Mouse (Mus musculus) hindbrain, postnatal 0 days (tissue): ENCODE results near the gene Nrd1. TPM values are rescaled to one million over a fixed set of nuclear protein-coding genes. Genes with fewer than 3 reads are reported as not detected.

ENCODE experiments used
- ATAC-seq: fragments of 200-750 bp; cut with Nextera tagmentation; 2 replicates; pipeline ENCODE4 v1.8.0; 2017; ENCODE audit warnings: mild to moderate bottlenecking, moderate TSS enrichment, moderate library complexity
- DNase-seq: peaks from one replicate; pipeline ENCODE4 v3.0.0-alpha.2; 2015; ENCODE audit warnings: low spot score
- H3K27ac ChIP-seq: fragments of 300-500 bp; sonication (generic); 2 replicates; pipeline ENCODE4 v1.5.1; 2014; ENCODE audit warnings: mild to moderate bottlenecking
- H3K27me3 ChIP-seq: fragments of 300-500 bp; sonication (generic); 2 replicates; pipeline ENCODE4 v1.6.1; 2014; ENCODE audit warnings: low read length, mixed read lengths; ENCODE audit not compliant: insufficient read depth
- H3K36me3 ChIP-seq: fragments of 300-500 bp; sonication (generic); 2 replicates; pipeline ENCODE4 v1.6.1; 2014; ENCODE audit warnings: low read length, mixed read lengths; ENCODE audit not compliant: insufficient read depth
- H3K4me1 ChIP-seq: fragments of 300-500 bp; sonication (generic); 2 replicates; pipeline ENCODE4 v1.6.1; 2014; ENCODE audit warnings: antibody characterized with exemption, low read length, mixed read lengths; ENCODE audit not compliant: insufficient read depth
- H3K4me2 ChIP-seq: fragments of 300-500 bp; sonication (generic); 2 replicates; pipeline ENCODE4 v1.6.1; 2014; ENCODE audit warnings: low read depth, mild to moderate bottlenecking, low read length, moderate library complexity, mixed read lengths
- H3K4me3 ChIP-seq: fragments of 300-500 bp; sonication (generic); 2 replicates; pipeline ENCODE4 v1.5.1; 2014; ENCODE audit warnings: low read length
- H3K9ac ChIP-seq: fragments of 300-500 bp; sonication (generic); replicated peaks from 2 replicates; pipeline ENCODE4 v1.6.1; 2014; ENCODE audit warnings: mild to moderate bottlenecking, low read length, moderate library complexity, mixed read lengths
- H3K9me3 ChIP-seq: fragments of 300-500 bp; sonication (generic); 2 replicates; pipeline ENCODE4 v1.6.1; 2016; ENCODE audit warnings: low read length, mixed read lengths
- CTCF ChIP-seq: IDR thresholded peaks from 2 replicates; pipeline ENCODE4 v1.5.1; 2016; ENCODE audit warnings: antibody characterized with exemption, control low read depth, low read depth
- WGBS: fragments of 180-500 bp; shearing (Covaris S2); extraction: QIAGEN DNeasy Blood & Tissue Kit; methylation state at CpG from one replicate; pipeline ENCODE4 v1.1.7; 2014; 5-methylcytosine and 5-hydroxymethylcytosine counted together
- polyA plus RNA-seq: library from polyadenylated mRNA; unstranded; fragments of >200 nt; fragmentation: Nextera tagmentation; extraction: Ambion mirVana; gene quantifications from 2 replicates; pipeline ENCODE4 v1.2.1, GENCODE M21; 2015
- total RNA-seq: library from RNA; depleted of rRNA; stranded (reverse); fragments of >200 nt; gene quantifications from 2 replicates; pipeline ENCODE4 v1.2.3, GENCODE M21; 2014

Nrd1 gene
- total and polyA plus RNA-seq, 2 experiments from 2014 or later, result 36.8 to 52.3 TPM

GRCm38 (mm10) chr4:109064941-109065340 is 64.5 kb downstream of the Nrd1 start:
- 86% methylated on average over 6 of the region's 6 CpGs for WGBS
- no peak overlapping the region for H3K4me2 ChIP-seq
- H3K27me3 ChIP-seq, result no peaks in the 10 kb centered on the region
- no peak overlapping the region for H3K27ac ChIP-seq
- no peaks in the 10 kb centered on the region for H3K4me1 ChIP-seq
- TF ChIP-seq CTCF, result no peak
- H3K4me3 ChIP-seq, result no peak overlapping the region
- no peak overlapping the region for H3K9ac ChIP-seq
- peaks cover 61% of the 10 kb centered on the region for H3K36me3 ChIP-seq
- ATAC-seq (no peak), DNase-seq (no peak)
- H3K9me3 ChIP-seq, result no peaks in the 10 kb centered on the region

DNA sequence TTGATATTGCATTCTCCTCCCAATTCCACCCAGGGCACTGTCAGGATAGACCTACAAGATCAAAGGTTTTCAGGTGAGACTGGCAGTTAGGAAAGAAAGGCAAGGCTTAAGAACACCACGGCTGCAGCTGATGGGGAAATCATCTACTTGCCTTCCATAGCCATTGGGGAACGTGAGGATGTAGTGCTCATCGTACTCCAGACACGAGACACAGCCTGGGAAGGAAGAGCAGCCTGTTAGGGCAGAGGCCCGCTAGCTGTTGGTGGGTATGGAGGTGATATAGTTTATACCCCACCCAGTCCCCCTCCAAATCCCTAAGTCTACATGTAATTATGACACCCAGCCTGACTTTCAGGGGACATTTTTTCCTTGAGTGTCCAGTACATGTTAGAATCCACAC is 65.3 kb downstream of the Nrd1 start:
- peaks cover 59% of the 10 kb centered on the region for H3K36me3 ChIP-seq

GRCm38 (mm10) chr4:109072891-109073290 is 72.4 kb downstream of the Nrd1 start:
- no peak overlapping the region for H3K9ac ChIP-seq
- no peak for TF ChIP-seq CTCF
- no peaks in the 10 kb centered on the region for H3K9me3 ChIP-seq
- H3K4me3 ChIP-seq, result no peak overlapping the region
- H3K27me3 ChIP-seq, result no peaks in the 10 kb centered on the region
- DNase-seq (no peak), ATAC-seq (no peak)
- no peaks in the 10 kb centered on the region for H3K4me1 ChIP-seq
- peaks cover 12% of the 10 kb centered on the region; the same call in 1 of the 2 replicates for H3K36me3 ChIP-seq
- H3K4me2 ChIP-seq, result no peak overlapping the region
- H3K27ac ChIP-seq, result no peak overlapping the region
- WGBS, result 93% methylated on average over 6 of the region's 6 CpGs

More for the DNA sequence above, 65.3 kb downstream of the Nrd1 start:
- no peak for TF ChIP-seq CTCF
- WGBS, result 96% methylated on average over 5 of the region's 5 CpGs
- no peaks in the 10 kb centered on the region for H3K27me3 ChIP-seq
- no peaks in the 10 kb centered on the region for H3K9me3 ChIP-seq
- no peak overlapping the region for H3K9ac ChIP-seq
- no peak overlapping the region for H3K4me2 ChIP-seq
- ATAC-seq (no peak), DNase-seq (no peak)
- no peaks in the 10 kb centered on the region for H3K4me1 ChIP-seq
- H3K4me3 ChIP-seq, result no peak overlapping the region
- H3K27ac ChIP-seq, result no peak overlapping the region

DNA sequence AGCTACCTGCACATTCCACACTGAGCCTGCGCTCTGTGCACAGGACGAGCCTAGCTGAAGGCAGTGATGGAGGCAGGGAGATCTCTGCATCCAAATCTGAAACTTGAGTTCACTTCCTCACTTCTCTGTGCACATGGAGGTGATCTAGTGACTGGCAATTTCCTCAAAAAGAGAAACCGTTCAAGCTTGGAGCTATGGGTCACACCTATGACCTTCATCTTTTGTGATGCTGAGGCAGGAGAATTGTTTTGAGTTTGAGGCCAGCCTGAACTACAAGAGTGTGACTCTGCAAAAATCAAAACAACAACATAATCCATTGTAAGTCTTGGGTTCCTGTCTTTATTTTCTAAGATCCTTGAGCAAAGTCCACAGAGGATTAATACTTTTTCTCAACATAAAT is 72.8 kb downstream of the Nrd1 start:
- no peak for ATAC-seq
- no peaks in the 10 kb centered on the region for H3K4me1 ChIP-seq
- H3K27me3 ChIP-seq, result no peaks in the 10 kb centered on the region
- WGBS, result 75% methylated on average over 3 of the region's 3 CpGs
- no peak for DNase-seq
- peaks cover 12% of the 10 kb centered on the region; the same call in 1 of the 2 replicates for H3K36me3 ChIP-seq
- no peak overlapping the region for H3K4me3 ChIP-seq
- no peak overlapping the region for H3K4me2 ChIP-seq
- H3K27ac ChIP-seq, result no peak overlapping the region
- no peak for TF ChIP-seq CTCF
- no peaks in the 10 kb centered on the region for H3K9me3 ChIP-seq
- no peak overlapping the region for H3K9ac ChIP-seq

GRCm38 (mm10) chr4:109078941-109079340 is 78.5 kb downstream of the Nrd1 start:
- Histone ChIP-seq H3K4me3 (no peak overlapping the region), H3K4me2 (no peak overlapping the region), H3K9me3 (no peaks in the 10 kb centered on the region), H3K36me3 (peaks cover 17% of the 10 kb centered on the region; the same call in 1 of the 2 replicates), H3K27me3 (no peaks in the 10 kb centered on the region), H3K4me1 (no peaks in the 10 kb centered on the region), H3K9ac (no peak overlapping the region), H3K27ac (no peak overlapping the region)
- DNase-seq, result no peak
- TF ChIP-seq CTCF, result no peak
- ATAC-seq, result no peak
- WGBS, result 94% methylated on average over 7 of the region's 7 CpGs

DNA sequence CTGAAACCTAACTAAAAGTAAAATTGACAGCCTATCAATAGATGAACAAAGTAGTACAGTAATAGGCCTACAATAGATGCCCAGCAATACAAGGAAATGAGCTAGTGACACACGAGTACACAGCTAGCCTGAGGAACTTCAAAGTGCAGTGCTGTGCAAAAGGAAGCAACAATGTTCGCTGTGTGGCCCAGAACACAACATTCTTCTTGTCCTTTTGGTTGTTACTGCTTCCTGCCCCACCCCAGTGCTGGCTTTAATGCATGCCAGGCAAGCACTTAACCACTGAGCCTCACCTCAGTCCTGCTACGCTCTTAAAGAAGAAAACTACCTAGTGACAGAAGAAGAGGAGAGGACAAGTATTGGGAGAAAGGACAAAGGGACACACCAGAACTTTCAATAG is 79.2 kb downstream of the Nrd1 start:
- H3K27ac ChIP-seq, result no peak overlapping the region
- peaks cover 17% of the 10 kb centered on the region; the same call in 1 of the 2 replicates for H3K36me3 ChIP-seq

GRCm38 (mm10) chr4:109080118-109080517 is 79.7 kb downstream of the Nrd1 start:
- Histone ChIP-seq H3K4me1 (no peaks in the 10 kb centered on the region), H3K9me3 (no peaks in the 10 kb centered on the region), H3K27me3 (no peaks in the 10 kb centered on the region), H3K27ac (no peak overlapping the region), H3K9ac (no peak overlapping the region), H3K4me3 (no peak overlapping the region), H3K36me3 (peaks cover 17% of the 10 kb centered on the region; the same call in 1 of the 2 replicates), H3K4me2 (no peak overlapping the region)
- ATAC-seq (no peak), DNase-seq (no peak)
- no peak for TF ChIP-seq CTCF
- 78% methylated on average over 5 of the region's 5 CpGs for WGBS

More for the DNA sequence above, 79.2 kb downstream of the Nrd1 start:
- 84% methylated on average over 3 of the region's 3 CpGs for WGBS
- Histone ChIP-seq H3K4me3 (no peak overlapping the region), H3K9ac (no peak overlapping the region), H3K9me3 (no peaks in the 10 kb centered on the region), H3K4me1 (no peaks in the 10 kb centered on the region), H3K27me3 (no peaks in the 10 kb centered on the region), H3K4me2 (no peak overlapping the region)
- ATAC-seq (no peak), DNase-seq (no peak)
- TF ChIP-seq CTCF, result no peak
